Mouse (Mus musculus) right cerebral cortex, postnatal 14 days (tissue): ENCODE measurements at regions not wholly inside any gene's neighbourhood (a gene's known extent, or its start where the extent isn't known, plus 50 kb on each side); places are given as distances from the start of the nearest gene placed in this dataset.
"Not testable (repeated sequence)": the region's sequence is repeated elsewhere in the genome, so short reads cannot be mapped to it uniquely, and the experiment has no call there.

Source experiments
- DNase-seq: peaks from one replicate; pipeline ENCODE4 v3.0.0; 2022

- DNase-seq, result no peak
Observed at GRCm38 (mm10) chr5:78075203-78075602, 667.4 kb upstream of the Igfbp7 start.

DNA sequence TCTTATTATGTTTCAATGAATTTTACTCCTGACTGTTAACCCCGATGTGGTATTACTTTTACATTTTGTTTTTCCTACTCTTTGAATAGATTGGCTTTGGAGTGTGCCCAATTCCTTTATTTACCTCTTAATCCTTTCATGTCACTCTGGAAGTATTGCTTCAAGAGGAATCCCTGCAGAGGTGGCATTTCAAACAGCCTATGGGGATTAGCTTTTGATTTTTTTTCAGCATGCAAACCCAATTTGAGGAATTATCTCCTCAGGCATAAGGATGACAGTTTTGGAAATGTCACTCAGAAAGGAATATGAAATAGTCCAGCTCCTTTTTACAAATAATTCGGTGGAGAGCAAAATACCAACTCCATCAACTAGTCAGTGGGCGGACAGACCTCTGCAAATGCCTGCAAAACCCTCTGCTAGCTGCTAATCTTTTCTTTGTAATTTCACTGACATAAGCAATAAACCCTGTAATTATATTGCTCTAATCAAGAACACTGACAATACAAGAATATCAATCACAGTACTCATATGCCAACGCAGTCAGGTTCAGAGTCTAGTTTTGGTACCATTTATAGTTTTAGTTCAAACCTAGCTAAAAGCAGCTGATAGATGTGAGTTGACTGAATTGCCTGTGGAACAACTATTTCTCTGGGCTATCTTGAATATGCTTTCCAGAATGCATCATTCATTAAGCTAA lies 624.9 kb upstream of the Igfbp7 start:
- no peak for DNase-seq

DNA sequence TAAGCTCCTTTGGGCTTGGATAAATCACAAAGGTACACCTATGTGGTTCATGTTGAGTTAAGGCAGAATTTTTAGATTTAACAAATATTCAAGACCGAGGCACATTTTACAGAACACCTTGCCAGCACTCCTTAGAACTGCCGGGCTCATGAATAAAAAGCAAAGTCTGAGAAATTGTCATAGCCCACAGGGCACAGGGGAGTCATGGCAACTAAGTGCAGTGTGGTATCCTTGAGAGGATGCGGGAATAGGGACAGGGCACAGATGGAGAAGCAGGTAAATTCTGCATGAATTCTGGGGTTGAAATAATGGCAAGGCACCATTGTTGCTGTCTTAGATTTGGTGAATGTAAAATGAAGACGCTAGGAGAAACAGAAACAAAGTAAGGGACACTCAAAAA lies 609.7 kb upstream of the Igfbp7 start:
- no peak for DNase-seq

DNA sequence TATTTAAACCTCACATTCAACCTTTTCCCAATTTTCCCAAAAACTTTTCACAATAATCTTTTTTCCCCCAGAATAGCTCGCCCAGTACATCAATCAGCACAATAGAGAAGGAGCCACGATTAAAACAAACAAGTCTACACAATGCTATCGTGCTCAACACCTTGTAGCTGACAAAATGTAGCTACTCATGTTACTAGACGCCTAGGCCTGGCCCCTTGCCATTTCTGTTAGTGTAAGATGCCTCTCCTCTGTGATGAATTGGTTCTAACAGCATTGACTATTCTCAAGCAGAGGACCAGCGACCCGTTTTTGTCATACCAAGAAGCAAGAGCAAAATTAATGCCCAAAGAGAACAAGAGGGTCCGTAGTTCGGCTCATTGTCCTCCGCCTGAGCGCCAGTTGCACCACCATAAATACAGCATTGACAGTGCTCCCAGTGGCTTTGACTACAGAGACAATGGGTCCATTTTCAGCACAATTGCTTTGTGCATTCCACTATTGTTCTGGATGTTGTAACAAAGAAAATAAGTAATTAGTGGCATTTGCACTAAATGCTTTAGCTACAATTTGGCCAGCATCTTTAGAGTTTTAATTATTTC lies 578.7 kb upstream of the Igfbp7 start:
- no peak for DNase-seq

GRCm38 (mm10) chr5:77985269-77985668 lies 577.4 kb upstream of the Igfbp7 start:
- no peak for DNase-seq

DNA sequence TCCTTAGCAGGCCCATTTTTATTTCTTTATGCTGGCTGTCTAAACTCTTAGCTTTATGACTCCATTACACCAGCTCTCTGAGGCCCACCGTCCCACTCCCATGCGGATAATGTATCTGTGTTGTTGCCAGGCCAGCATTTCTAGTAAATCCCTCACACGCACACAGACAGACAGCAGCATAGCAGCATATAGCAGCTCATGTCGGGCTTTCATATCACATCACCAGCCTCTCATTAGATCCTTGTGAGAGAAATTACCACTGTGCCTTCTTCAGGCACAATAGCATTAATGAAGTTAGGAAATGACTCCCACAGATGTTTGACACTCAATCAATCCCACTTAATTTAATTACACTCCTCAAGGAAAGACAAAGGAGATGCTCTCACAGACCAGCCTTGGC lies 532.2 kb upstream of the Igfbp7 start:
- DNase-seq, result not testable (repeated sequence)

DNA sequence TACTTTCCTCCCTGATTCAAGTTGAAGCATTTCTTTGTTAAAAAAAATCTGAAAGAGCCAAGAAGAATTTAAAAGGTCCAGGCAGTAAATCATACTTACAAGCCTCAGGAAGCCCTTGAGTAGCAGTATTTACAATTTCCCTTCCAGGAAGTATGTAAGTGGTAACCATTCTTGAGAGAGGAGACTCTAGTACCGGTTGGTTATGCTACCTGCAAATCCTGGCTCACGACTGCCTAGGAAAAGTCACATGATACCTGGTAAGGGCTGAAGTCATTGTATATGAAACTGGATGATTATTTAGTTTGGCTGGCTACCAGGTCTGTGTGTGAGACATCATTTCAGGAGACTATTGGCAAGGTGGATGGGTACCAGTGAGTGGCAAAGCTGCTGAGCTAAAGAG lies 524.0 kb upstream of the Igfbp7 start:
- DNase-seq, result no peak

- no peak for DNase-seq
Observed at GRCm38 (mm10) chr5:77921186-77921585, 513.3 kb upstream of the Igfbp7 start.

DNA sequence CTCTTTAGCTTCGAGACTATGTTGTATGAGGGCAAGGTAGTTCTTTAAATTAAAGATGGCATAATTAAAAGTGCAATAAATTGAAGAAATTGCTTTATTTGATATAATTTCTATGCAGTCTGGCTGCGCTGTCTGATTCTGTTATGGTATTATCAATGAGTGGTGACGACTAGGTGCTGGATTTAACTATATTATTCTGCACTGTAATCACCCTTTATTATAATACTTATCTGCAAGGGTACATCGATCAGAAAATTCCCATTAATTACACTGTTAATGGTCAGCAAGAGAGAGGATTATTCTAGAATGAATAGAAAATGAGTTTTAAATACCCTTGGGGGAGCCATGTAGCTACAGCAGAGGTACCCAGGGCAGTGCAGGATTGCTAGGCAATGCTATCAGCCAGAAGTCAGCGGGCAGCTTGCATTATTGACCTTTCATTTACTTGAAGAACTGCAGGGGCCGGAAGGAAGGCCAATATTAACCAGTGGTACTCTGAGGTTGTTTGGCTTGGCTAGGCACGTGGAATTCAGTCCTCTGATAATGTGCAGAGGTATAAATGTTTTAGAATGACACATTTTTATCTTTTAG lies 509.3 kb upstream of the Igfbp7 start:
- DNase-seq, result no peak

DNA sequence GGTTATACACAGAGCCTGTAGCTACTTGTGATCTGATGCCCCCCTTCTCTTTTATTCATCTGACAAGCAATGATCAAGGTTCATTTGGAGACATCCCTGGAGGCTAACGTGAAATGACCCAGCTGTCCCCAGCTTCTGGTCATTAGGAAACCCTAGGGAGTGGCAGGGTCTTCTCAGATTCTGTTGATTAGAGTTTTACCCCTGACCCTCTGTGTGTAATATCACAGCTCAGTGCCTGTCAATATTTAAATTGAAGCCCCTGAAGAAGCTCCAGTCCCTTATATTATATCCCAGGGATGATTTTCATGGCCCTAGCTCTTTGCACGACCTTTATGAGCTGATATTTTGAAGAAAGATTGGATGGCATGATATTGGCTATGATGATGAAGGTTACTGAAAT lies 508.5 kb upstream of the Igfbp7 start:
- DNase-seq, result no peak

DNA sequence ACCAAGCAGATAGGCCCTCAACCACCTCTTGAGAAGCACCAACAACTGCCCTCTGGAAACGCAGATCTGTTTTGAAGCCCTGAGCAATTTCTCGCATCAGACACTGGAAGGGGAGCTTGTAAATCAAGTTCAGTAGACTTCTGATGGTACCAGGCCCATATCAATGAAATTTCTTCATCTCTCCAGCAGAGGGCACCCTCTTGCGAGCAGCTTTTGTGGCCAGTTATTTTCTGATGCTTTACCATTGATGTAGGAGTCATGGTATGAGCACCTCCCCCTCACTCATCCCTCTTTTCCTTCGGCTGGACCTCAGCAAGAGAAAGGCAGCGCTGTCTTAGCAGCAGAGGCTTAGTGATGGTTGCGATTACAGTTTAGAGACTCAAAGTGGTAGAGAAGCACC lies 501.4 kb upstream of the Igfbp7 start:
- DNase-seq, result no peak

- DNase-seq, result not testable (repeated sequence)
Observed at GRCm38 (mm10) chr5:77892024-77892423, 484.2 kb upstream of the Igfbp7 start.

DNA sequence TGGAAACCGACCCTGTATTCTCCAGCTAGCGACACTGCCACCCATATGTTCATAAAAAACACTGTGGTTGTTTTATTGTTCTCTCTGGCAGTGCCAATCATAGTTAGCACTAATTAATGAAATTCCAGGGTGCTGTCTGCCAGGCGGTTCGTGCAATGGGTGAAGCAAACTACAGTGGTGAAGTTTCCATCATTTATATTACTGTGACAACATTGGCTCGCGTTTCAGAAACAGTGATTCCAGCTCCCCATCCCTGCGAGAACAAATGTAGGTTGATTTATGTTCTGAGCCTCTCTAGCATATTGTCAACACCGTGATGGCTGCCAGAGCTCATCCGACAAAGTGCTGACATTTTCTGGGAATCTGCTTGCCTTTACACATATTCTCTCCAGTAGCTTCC lies 480.7 kb upstream of the Igfbp7 start:
- peak; percentile 23 for DNase-seq

- no peak for DNase-seq
Observed at GRCm38 (mm10) chr5:77871403-77871802, 463.6 kb upstream of the Igfbp7 start.

- no peak for DNase-seq
Observed at GRCm38 (mm10) chr5:77865342-77865741, 457.5 kb upstream of the Igfbp7 start.

DNA sequence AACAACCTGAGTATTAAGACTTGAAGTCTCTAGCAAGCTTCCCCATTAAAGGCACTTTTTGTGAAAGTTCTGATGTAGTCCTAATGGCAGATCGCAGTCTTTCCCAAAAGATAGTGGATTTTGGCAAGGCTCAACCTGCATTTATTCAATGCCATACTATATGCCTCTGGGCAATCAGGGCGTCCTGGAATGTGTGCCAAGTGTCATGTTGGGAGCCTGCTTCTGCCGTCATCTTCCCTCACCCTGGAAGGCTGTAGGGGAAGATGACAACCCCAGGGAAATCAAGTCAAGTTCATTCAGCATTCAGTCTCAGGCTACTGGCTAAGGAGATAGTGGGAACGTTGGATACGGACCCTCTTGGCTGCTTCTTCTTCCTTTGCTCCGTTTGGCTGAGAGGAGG lies 447.4 kb upstream of the Igfbp7 start:
- no peak for DNase-seq

- DNase-seq, result no peak
Observed at GRCm38 (mm10) chr5:77853999-77854784, 446.4 kb upstream of the Igfbp7 start.

DNA sequence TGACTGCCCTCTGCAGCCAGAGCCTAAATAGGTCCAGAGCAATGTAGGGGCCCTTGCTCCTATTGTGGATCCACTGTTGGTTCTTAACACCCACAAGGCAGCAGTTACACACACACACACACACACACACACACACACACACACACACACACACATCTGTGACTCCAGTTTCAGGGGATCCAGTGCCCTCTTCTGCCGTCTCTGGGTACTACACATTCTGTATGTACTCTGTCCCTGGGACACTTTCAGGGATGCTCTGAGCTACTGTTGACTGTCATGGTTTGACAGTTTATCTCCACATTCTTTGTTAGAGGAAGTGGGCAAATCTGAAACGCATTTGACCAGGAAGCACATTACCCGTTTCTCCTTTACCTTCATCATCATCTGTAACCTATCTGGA lies 443.8 kb upstream of the Igfbp7 start:
- no peak for DNase-seq

DNA sequence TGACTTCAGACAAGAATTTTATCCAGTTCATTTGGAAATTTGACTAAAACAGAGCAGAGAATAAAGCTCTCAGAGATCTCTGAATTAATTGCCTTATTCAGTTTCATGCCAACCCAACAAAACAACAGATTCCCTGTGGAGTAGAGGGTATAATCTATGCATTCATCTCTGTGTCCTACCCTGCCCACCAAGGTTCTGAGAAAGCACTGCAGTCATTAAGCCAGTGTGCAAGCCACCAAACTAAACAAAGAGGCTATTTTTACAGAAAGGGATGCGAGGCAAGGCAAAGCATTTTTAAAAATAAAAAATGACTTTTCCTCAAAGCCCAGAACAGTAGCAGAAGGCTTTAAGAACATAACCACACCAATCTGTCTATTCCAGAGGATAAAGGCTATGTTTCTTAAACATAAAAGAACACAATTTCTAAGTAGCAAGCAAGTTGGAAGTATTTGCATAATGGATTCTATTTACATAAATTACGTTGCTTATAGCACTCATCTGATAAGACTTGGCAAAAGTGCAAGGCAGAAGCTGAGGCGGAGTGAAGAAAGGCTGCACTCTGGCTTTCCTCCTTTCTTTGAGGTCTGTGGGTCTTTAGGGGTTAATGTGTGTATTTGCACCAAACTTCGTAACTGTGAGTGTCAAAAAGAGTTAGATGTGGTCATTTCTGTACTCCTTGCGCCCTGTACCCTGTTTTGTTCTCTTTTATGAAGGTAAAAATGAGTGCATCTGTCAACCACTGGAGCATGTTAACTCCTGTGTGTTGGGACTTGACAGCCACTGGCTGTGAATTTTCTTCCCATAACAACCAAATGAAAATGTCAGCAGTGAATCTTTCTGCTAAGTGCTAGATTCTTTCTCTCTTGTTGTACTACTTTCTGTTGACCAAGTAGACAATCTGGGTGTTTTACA lies 430.6 kb upstream of the Igfbp7 start:
- DNase-seq, result no peak

- no peak for DNase-seq
Observed at GRCm38 (mm10) chr5:77827971-77828370, 420.1 kb upstream of the Igfbp7 start.

DNA sequence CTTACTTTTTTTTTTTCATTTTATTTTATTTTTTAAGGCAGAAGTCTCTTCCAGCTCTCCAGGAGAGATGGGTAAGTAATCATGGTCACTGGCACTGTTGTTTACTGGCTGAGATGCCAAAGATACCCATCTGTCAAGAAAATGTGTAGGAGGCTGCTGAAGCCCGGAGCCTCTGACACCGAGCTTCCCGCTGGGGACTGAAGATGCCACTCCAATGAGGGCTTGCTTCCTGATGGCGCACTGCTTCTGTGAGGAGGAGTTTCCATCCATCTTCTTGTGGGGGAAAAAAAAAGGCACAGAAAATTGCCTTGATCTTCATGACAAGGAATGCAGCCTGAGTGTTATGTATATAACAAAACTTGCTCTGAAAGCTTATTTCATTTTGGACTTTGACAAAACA lies 418.2 kb upstream of the Igfbp7 start:
- DNase-seq, result no peak

DNA sequence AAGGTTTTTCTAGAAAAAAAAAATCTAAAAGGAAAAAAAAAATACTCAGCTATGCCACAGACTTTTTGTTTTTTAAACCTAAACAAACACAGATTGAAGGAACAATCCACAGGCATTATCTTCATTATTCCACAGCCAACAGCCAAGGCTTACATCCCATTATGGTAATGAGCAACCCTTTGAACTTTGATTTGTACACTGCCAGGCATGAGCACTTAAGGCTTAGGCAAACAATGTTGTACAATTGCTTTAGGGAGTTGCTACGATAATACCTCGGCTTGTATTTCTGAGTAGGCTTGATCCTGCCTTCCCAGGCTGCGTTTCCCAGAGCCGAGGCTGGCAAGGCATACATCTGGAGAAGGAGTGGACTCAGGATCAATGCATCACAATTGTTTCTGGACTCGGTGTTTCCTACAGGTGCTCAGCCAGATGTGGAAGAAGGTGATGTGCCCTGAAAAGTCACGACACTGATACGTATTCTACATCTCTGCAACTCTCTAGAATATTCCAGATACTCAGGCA lies 409.0 kb upstream of the Igfbp7 start:
- DNase-seq, result no peak
